Mouse (Mus musculus) MEL (cell line): ENCODE measurements at regions not wholly inside any gene's neighbourhood (a gene's known extent, or its start where the extent isn't known, plus 50 kb on each side); places are given as distances from the start of the nearest gene placed in this dataset.
"Not testable (repeated sequence)": the region's sequence is repeated elsewhere in the genome, so short reads cannot be mapped to it uniquely, and the experiment has no call there.

Experiments
- DNase-seq: peaks from one replicate; pipeline ENCODE4 v3.0.0; 2011; ENCODE audit warnings: low read depth, low spot score
- H3K27ac ChIP-seq: 2 replicates; pipeline ENCODE4 v1.5.1; 2012; ENCODE audit warnings: low read depth, mild to moderate bottlenecking, control low read depth, low read length, moderate library complexity; ENCODE audit not compliant: control insufficient read depth
- H3K27me3 ChIP-seq, 2 experiments: fragments of 150-350 bp in 1 of 2; sonication (generic) in 1 of 2; 2 replicates each; pipeline ENCODE4 v1.6.1; 2012; ENCODE audit warnings: low read length in 2 of 2, mild to moderate bottlenecking in 2 of 2, improper control_type of control experiment in 1 of 2, moderate library complexity in 1 of 2; ENCODE audit not compliant: insufficient read depth in 2 of 2, control insufficient read depth in 1 of 2
- H3K36me3 ChIP-seq, 2 experiments: 2 replicates each; pipeline ENCODE4 v1.6.1; 2012 to 2014; ENCODE audit warnings: low read length in 2 of 2, improper control_type of control experiment in 1 of 2, inconsistent platforms in 1 of 2, mild to moderate bottlenecking in 1 of 2; ENCODE audit not compliant: insufficient read depth in 2 of 2, control insufficient read depth in 1 of 2
- H3K4me1 ChIP-seq, 2 experiments: fragments of 150-350 bp in 1 of 2; sonication (generic) in 1 of 2; 2 replicates each; pipeline ENCODE4 v1.6.1; 2012; ENCODE audit warnings: low read length in 2 of 2, improper control_type of control experiment in 1 of 2, mild to moderate bottlenecking in 1 of 2; ENCODE audit not compliant: insufficient read depth in 2 of 2, control insufficient read depth in 1 of 2
- H3K4me3 ChIP-seq, 2 experiments: fragments of 150-350 bp in 1 of 2; sonication (generic) in 1 of 2; 2 replicates each; pipeline ENCODE4 v1.5.1; 2012; ENCODE audit warnings: low read depth in 2 of 2, low read length in 2 of 2, mild to moderate bottlenecking in 2 of 2, moderate library complexity in 2 of 2, control low read depth in 1 of 2, improper control_type of control experiment in 1 of 2; ENCODE audit not compliant: control insufficient read depth in 1 of 2, insufficient read depth in 1 of 2
- H3K79me2 ChIP-seq: 2 replicates; pipeline ENCODE4 v1.6.1; 2012; ENCODE audit warnings: mild to moderate bottlenecking, low read length, moderate library complexity; ENCODE audit not compliant: control insufficient read depth, poor library complexity, insufficient read depth
- H3K9ac ChIP-seq: 2 replicates; pipeline ENCODE4 v1.6.1; 2012; ENCODE audit warnings: low read depth, mild to moderate bottlenecking, control low read depth, low read length, moderate library complexity; ENCODE audit not compliant: control insufficient read depth, poor library complexity, severe bottlenecking
- H3K9me3 ChIP-seq: fragments of 150-350 bp; sonication (generic); replicated peaks from 2 replicates; pipeline ENCODE4 v1.6.1; 2012; ENCODE audit warnings: mild to moderate bottlenecking, low read length, improper control_type of control experiment, moderate library complexity; ENCODE audit not compliant: insufficient read depth
- CHD1 ChIP-seq: IDR thresholded peaks from 2 replicates; pipeline ENCODE4 v1.6.1; 2012; ENCODE audit warnings: low read depth, mild to moderate bottlenecking, inconsistent platforms, low read length, improper control_type of control experiment
- CTCF ChIP-seq, 3 experiments: IDR thresholded peaks in 2 of 3; conservative IDR thresholded peaks in 1 of 3; 2 replicates each; pipeline ENCODE4 v1.5.1; 2011 to 2012; ENCODE audit warnings: low read length in 3 of 3, low read depth in 2 of 3, mild to moderate bottlenecking in 2 of 3, improper control_type of control experiment in 1 of 3, inconsistent platforms in 1 of 3, mixed read lengths in 1 of 3, moderate library complexity in 1 of 3; ENCODE audit not compliant: control insufficient read depth in 1 of 3, insufficient read depth in 1 of 3, poor library complexity in 1 of 3, severe bottlenecking in 1 of 3
- EP300 ChIP-seq, 2 experiments: IDR thresholded peaks; 2 replicates each; pipeline ENCODE4 v1.6.1; 2011; ENCODE audit warnings: improper control_type of control experiment in 2 of 2, low read length in 2 of 2, low read depth in 1 of 2, mild to moderate bottlenecking in 1 of 2
- ETS1 ChIP-seq: IDR thresholded peaks from 2 replicates; pipeline ENCODE4 v1.6.1; 2012; ENCODE audit warnings: low read depth, mild to moderate bottlenecking, inconsistent platforms, low read length, improper control_type of control experiment, moderate library complexity
- GABPA ChIP-seq: IDR thresholded peaks from 2 replicates; pipeline ENCODE4 v1.6.1; 2012; ENCODE audit warnings: low read depth, mild to moderate bottlenecking, inconsistent platforms, low read length, improper control_type of control experiment, moderate library complexity
- GATA1 ChIP-seq: IDR thresholded peaks from 2 replicates; pipeline ENCODE4 v1.6.1; 2011; ENCODE audit warnings: low read depth, low read length, improper control_type of control experiment
- HCFC1 ChIP-seq: IDR thresholded peaks from 2 replicates; pipeline ENCODE4 v1.6.1; 2012; ENCODE audit warnings: low read depth, mild to moderate bottlenecking, inconsistent platforms, low read length, improper control_type of control experiment, moderate library complexity
- JUND ChIP-seq: IDR thresholded peaks from 2 replicates; pipeline ENCODE4 v1.6.1; 2011; ENCODE audit warnings: low read depth, mild to moderate bottlenecking, improper control_type of control experiment, low read length
- KAT2A ChIP-seq: conservative IDR thresholded peaks from 2 replicates; pipeline ENCODE4 v1.6.1; 2012; ENCODE audit warnings: low read depth, low read length, improper control_type of control experiment, inconsistent platforms
- MAFK ChIP-seq: IDR thresholded peaks from 2 replicates; pipeline ENCODE4 v1.6.1; 2011; ENCODE audit warnings: low read depth, mild to moderate bottlenecking, low read length, improper control_type of control experiment, borderline replicate concordance
- MAX ChIP-seq: IDR thresholded peaks from 2 replicates; pipeline ENCODE4 v1.6.1; 2011; ENCODE audit warnings: low read length, improper control_type of control experiment
- MEF2A ChIP-seq: IDR thresholded peaks from 2 replicates; pipeline ENCODE4 v1.6.1; 2014; ENCODE audit warnings: low read depth, mild to moderate bottlenecking, inconsistent platforms, low read length, improper control_type of control experiment; ENCODE audit not compliant: poor library complexity, insufficient replicate concordance, severe bottlenecking; ENCODE audit errors: extremely low read depth
- MXI1 ChIP-seq: IDR thresholded peaks from 2 replicates; pipeline ENCODE4 v1.6.1; 2011; ENCODE audit warnings: mild to moderate bottlenecking, low read depth, low read length, improper control_type of control experiment
- MYC ChIP-seq: IDR thresholded peaks from 2 replicates; pipeline ENCODE4 v1.6.1; 2011; ENCODE audit warnings: low read depth, mild to moderate bottlenecking, low read length, improper control_type of control experiment, moderate library complexity
- NRF1 ChIP-seq: IDR thresholded peaks from 2 replicates; pipeline ENCODE4 v1.6.1; 2014; ENCODE audit warnings: low read depth, mild to moderate bottlenecking, inconsistent platforms, low read length, improper control_type of control experiment, moderate library complexity; ENCODE audit not compliant: poor library complexity, insufficient read depth, severe bottlenecking
- POLR2A ChIP-seq, 2 experiments: IDR thresholded peaks; 2 replicates each; pipeline ENCODE4 v1.6.1; 2011 to 2012; ENCODE audit warnings: low read length in 2 of 2, mild to moderate bottlenecking in 2 of 2, control low read depth in 1 of 2, improper control_type of control experiment in 1 of 2, low read depth in 1 of 2, moderate library complexity in 1 of 2; ENCODE audit not compliant: control insufficient read depth in 1 of 2, insufficient read depth in 1 of 2, poor library complexity in 1 of 2
- POLR2AphosphoS5 ChIP-seq: IDR thresholded peaks from 2 replicates; pipeline ENCODE4 v1.6.1; 2012; ENCODE audit warnings: low read depth, borderline replicate concordance, mild to moderate bottlenecking, inconsistent platforms, low read length, moderate library complexity, mixed read lengths
- RAD21 ChIP-seq: IDR thresholded peaks from 2 replicates; pipeline ENCODE4 v1.6.1; 2011; ENCODE audit warnings: mild to moderate bottlenecking, low read depth, low read length, improper control_type of control experiment
- RCOR1 ChIP-seq: IDR thresholded peaks from 2 replicates; pipeline ENCODE4 v1.6.1; 2012; ENCODE audit warnings: low read depth, mild to moderate bottlenecking, inconsistent platforms, low read length, improper control_type of control experiment
- SIN3A ChIP-seq: IDR thresholded peaks from 2 replicates; pipeline ENCODE4 v1.6.1; 2012; ENCODE audit warnings: low read length, improper control_type of control experiment, inconsistent platforms
- SMC3 ChIP-seq: IDR thresholded peaks from 2 replicates; pipeline ENCODE4 v1.6.1; 2011; ENCODE audit warnings: low read depth, low read length, improper control_type of control experiment
- TAL1 ChIP-seq: IDR thresholded peaks from 2 replicates; pipeline ENCODE4 v1.6.1; 2012; ENCODE audit warnings: mild to moderate bottlenecking, inconsistent platforms, low read length, moderate library complexity, mixed read lengths
- TBP ChIP-seq: IDR thresholded peaks from 2 replicates; pipeline ENCODE4 v1.8.0; 2011; ENCODE audit warnings: low read depth, low read length, improper control_type of control experiment
- TCF12 ChIP-seq: IDR thresholded peaks from 2 replicates; pipeline ENCODE4 v1.6.1; 2014; ENCODE audit warnings: low read depth, mild to moderate bottlenecking, inconsistent platforms, low read length, improper control_type of control experiment, moderate library complexity
- USF1 ChIP-seq: IDR thresholded peaks from 2 replicates; pipeline ENCODE4 v1.6.1; 2014; ENCODE audit warnings: low read depth, mild to moderate bottlenecking, inconsistent platforms, low read length, improper control_type of control experiment, moderate library complexity
- ZC3H11A ChIP-seq: IDR thresholded peaks from 2 replicates; pipeline ENCODE4 v1.6.1; 2012; ENCODE audit warnings: low read depth, mild to moderate bottlenecking, inconsistent platforms, low read length, improper control_type of control experiment
- ZMIZ1 ChIP-seq: IDR thresholded peaks from 2 replicates; pipeline ENCODE4 v1.6.1; 2012; ENCODE audit warnings: low read depth, mild to moderate bottlenecking, inconsistent platforms, low read length, improper control_type of control experiment, moderate library complexity

GRCm38 (mm10) chrX:114802061-114802460, 102.8 kb upstream of the Ube2dnl1 start:
- H3K27ac ChIP-seq, H3K9me3 ChIP-seq, H3K36me3 ChIP-seq, H3K27me3 ChIP-seq, DNase-seq, H3K79me2 ChIP-seq, H3K9ac ChIP-seq, H3K4me1 ChIP-seq, H3K4me3 ChIP-seq: not testable (repeated sequence)
- TF ChIP-seq SMC3 (0 out of 2 replicates have a peak, but pooled peaks have one; percentile 17), RAD21 (peak; percentile 24), CTCF (IDR thresholded peaks at IDR 0.05 in 2 of 3, conservative IDR thresholded peaks at IDR 0.05 in 1 of 3; ENCODE audit: control insufficient read depth in 1 of 3, insufficient read depth in 1 of 3, low read depth in 2 of 3, low read length in 3 of 3, poor library complexity in 1 of 3, severe bottlenecking in 1 of 3) (0 out of 6 replicates have a peak, but pooled peaks of 1 of the 3 experiments have one; percentile 3)

- H3K9me3 ChIP-seq: no peaks in the 10 kb centered on the region
- TF ChIP-seq CTCF (IDR thresholded peaks at IDR 0.05 in 2 of 3, conservative IDR thresholded peaks at IDR 0.05 in 1 of 3; ENCODE audit: control insufficient read depth in 1 of 3, insufficient read depth in 1 of 3, low read depth in 2 of 3, low read length in 3 of 3, poor library complexity in 1 of 3, severe bottlenecking in 1 of 3) (no peak), EP300 (IDR thresholded peaks at IDR 0.05; ENCODE audit: low read depth in 1 of 2, low read length in 2 of 2) (no peak), NRF1 (no peak), JUND (no peak), MEF2A (no peak), SMC3 (no peak), CHD1 (no peak), ZMIZ1 (no peak), GATA1 (no peak), RCOR1 (no peak), USF1 (no peak), TBP (no peak)
- H3K27me3 ChIP-seq: no peaks in the 10 kb centered on the region
- no peak overlapping the region for H3K4me3 ChIP-seq
- no peaks in the 10 kb centered on the region for H3K79me2 ChIP-seq
- no peaks in the 10 kb centered on the region for H3K4me1 ChIP-seq
- no peak overlapping the region for H3K27ac ChIP-seq
- H3K9ac ChIP-seq: no peak overlapping the region
- no peak for DNase-seq
- H3K36me3 ChIP-seq: no peaks in the 10 kb centered on the region
Observed at GRCm38 (mm10) chrX:114816267-114816666, 88.5 kb upstream of the Ube2dnl1 start.

- Histone ChIP-seq H3K9ac (no peak overlapping the region), H3K27me3 (no peaks in the 10 kb centered on the region), H3K79me2 (no peaks in the 10 kb centered on the region), H3K9me3 (no peaks in the 10 kb centered on the region), H3K27ac (peak overlapping the region; percentile 46; the same call in 1 of the 2 replicates), H3K4me1 (peaks cover 2 to 3% of the 10 kb centered on the region in 2 experiments; a peak in 3 of 4 replicates), H3K36me3 (peaks cover 0 to 12% of the 10 kb centered on the region in 2 experiments; a peak in 2 of 4 replicates), H3K4me3 (no peak overlapping the region)
- DNase-seq: peak; percentile 75
- TF ChIP-seq MYC (no peak), GABPA (no peak), EP300 (IDR thresholded peaks at IDR 0.05; ENCODE audit: low read depth in 1 of 2, low read length in 2 of 2) (peak; percentile 97 to 100), TBP (no peak), TCF12 (peak; percentile 95), KAT2A (no peak), TAL1 (peak; percentile 38; the same call in 1 of the 2 replicates), USF1 (no peak), ZC3H11A (no peak), SIN3A (0 out of 2 replicates have a peak, but pooled peaks have one; percentile 39), POLR2AphosphoS5 (no peak), POLR2A (IDR thresholded peaks at IDR 0.05; ENCODE audit: control insufficient read depth in 1 of 2, insufficient read depth in 1 of 2, low read depth in 1 of 2, low read length in 2 of 2, poor library complexity in 1 of 2) (no peak), ETS1 (peak; percentile 84), MAX (no peak), MAFK (0 out of 2 replicates have a peak, but pooled peaks have one; percentile 46), HCFC1 (0 out of 2 replicates have a peak, but pooled peaks have one; percentile 16), MXI1 (no peak)
Observed at GRCm38 (mm10) chrX:114836906-114837305, 67.9 kb upstream of the Ube2dnl1 start.
